Mouse (Mus musculus): Measurements from ENCODE around the gene Ints3. TPM values are rescaled to one million over a fixed set of nuclear protein-coding genes. Genes with fewer than 3 reads are reported as not detected.

The Ints3 gene
- total and polyA plus RNA-seq, 3 experiments: 58.5 to 115 (median 101) TPM

DNA sequence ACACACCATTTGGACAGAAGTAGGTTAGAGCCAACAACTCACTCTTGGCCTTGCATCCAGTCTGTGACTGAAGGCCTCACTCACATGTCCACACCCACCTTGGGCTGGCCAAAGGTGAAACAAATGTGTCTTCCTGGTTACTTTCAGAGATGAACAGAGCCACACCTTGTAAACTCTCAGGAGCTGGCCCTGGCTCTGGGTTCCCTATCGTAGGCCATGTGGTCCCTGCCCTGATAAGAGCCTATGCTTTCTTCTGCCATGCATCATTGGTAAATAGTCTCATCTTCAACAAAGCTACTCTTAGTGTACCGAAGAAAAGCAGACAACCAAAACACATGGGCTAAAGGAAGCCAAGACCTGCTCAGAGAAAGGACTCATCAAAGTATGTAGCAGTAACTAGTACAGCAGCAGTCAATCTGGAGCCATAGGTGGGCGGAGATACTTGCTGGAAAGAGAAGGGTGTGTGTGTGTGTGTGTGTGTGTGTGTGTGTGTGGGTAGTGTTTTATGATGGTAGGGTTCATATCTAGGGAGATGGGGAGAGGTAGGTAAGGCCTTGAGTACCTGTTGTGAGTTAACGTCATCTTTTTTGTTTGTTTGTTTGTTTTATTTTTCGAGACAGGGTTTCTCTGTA, 66.3 kb downstream of the Ints3 start:
- H3K4me3 ChIP-seq (ENCODE audit: control insufficient read depth in 1 of 2, insufficient read depth in 1 of 2, low read depth in 2 of 2, low read length in 2 of 2): no peak overlapping the region
- DNase-seq (ENCODE audit: low read depth, low spot score): peak; percentile 62
- no peak overlapping the region for H3K27ac ChIP-seq (ENCODE audit: control insufficient read depth, low read depth, low read length)
- H3K79me2 ChIP-seq (ENCODE audit: control insufficient read depth, insufficient read depth, low read length, poor library complexity): no peaks in the 10 kb centered on the region
- no peaks in the 10 kb centered on the region for H3K27me3 ChIP-seq (ENCODE audit: control insufficient read depth in 1 of 2, insufficient read depth in 2 of 2, low read length in 2 of 2)
- no peaks in the 10 kb centered on the region for H3K9me3 ChIP-seq (replicated peaks; ENCODE audit: insufficient read depth, low read length)
- no peak overlapping the region for H3K9ac ChIP-seq (ENCODE audit: control insufficient read depth, low read depth, low read length, poor library complexity, severe bottlenecking)
- H3K36me3 ChIP-seq (ENCODE audit: control insufficient read depth in 1 of 2, insufficient read depth in 2 of 2, low read length in 2 of 2): peaks cover 0 to 5% of the 10 kb centered on the region in 2 experiments; a peak in 3 of 4 replicates
- H3K4me1 ChIP-seq (ENCODE audit: control insufficient read depth in 1 of 2, insufficient read depth in 2 of 2, low read length in 2 of 2): peaks cover 7 to 12% of the 10 kb centered on the region in 2 experiments
- TF ChIP-seq SMC3 (IDR thresholded peaks at IDR 0.05; ENCODE audit: low read depth, low read length) (no peak), RAD21 (IDR thresholded peaks at IDR 0.05; ENCODE audit: low read depth, low read length) (no peak), HCFC1 (IDR thresholded peaks at IDR 0.05; ENCODE audit: low read depth, low read length) (no peak), MYC (IDR thresholded peaks at IDR 0.05; ENCODE audit: low read depth, low read length) (peak; percentile 84), ETS1 (IDR thresholded peaks at IDR 0.05; ENCODE audit: low read depth, low read length) (peak; percentile 11; the same call in 1 of the 2 replicates), ELF1 (IDR thresholded peaks at IDR 0.05; ENCODE audit: low read depth, low read length) (no peak), ZNF384 (IDR thresholded peaks at IDR 0.05; ENCODE audit: low read depth, low read length) (no peak), GATA1 (IDR thresholded peaks at IDR 0.05; ENCODE audit: low read depth, low read length) (peak; percentile 83), MEF2A (IDR thresholded peaks at IDR 0.05; ENCODE audit: extremely low read depth, insufficient replicate concordance, low read depth, low read length, poor library complexity, severe bottlenecking) (no peak), USF2 (IDR thresholded peaks at IDR 0.05; ENCODE audit: borderline replicate concordance in 1 of 2, insufficient read depth in 1 of 2, low read depth in 1 of 2, low read length in 2 of 2) (no peak), TBP (IDR thresholded peaks at IDR 0.05; ENCODE audit: low read depth, low read length) (no peak), POLR2AphosphoS5 (IDR thresholded peaks at IDR 0.05; ENCODE audit: borderline replicate concordance, low read depth, low read length) (no peak), E2F4 (IDR thresholded peaks at IDR 0.05; ENCODE audit: borderline replicate concordance, low read depth, low read length) (no peak), KAT2A (conservative IDR thresholded peaks at IDR 0.05; ENCODE audit: low read depth, low read length) (no peak), USF1 (IDR thresholded peaks at IDR 0.05; ENCODE audit: low read depth, low read length) (peak; percentile 68), GABPA (IDR thresholded peaks at IDR 0.05; ENCODE audit: low read depth, low read length) (no peak), SIN3A (IDR thresholded peaks at IDR 0.05; ENCODE audit: low read length) (peak; percentile 60), MXI1 (IDR thresholded peaks at IDR 0.05; ENCODE audit: low read depth, low read length) (peak; percentile 79), POLR2AphosphoS2 (IDR thresholded peaks at IDR 0.05; ENCODE audit: low read length) (no peak), MAZ (IDR thresholded peaks at IDR 0.05; ENCODE audit: low read depth, low read length) (no peak), MAX (IDR thresholded peaks at IDR 0.05; ENCODE audit: low read length) (peak; percentile 75), JUND (IDR thresholded peaks at IDR 0.05; ENCODE audit: low read depth, low read length) (no peak), EP300 (IDR thresholded peaks at IDR 0.05; ENCODE audit: low read depth in 1 of 2, low read length in 2 of 2) (peak in 1 of 2 experiments; percentile 51; a peak in 2 of 4 replicates), RCOR1 (IDR thresholded peaks at IDR 0.05; ENCODE audit: low read depth, low read length) (peak; percentile 27; the same call in 1 of the 2 replicates)

Data from MEL (cell line).